Mouse (Mus musculus): Measurements from ENCODE around the gene Abcc5. TPM values are rescaled to one million over a fixed set of nuclear protein-coding genes. Genes with fewer than 3 reads are reported as not detected.
"Not testable (repeated sequence)": the region's sequence is repeated elsewhere in the genome, so short reads cannot be mapped to it uniquely, and the experiment has no call there.

Gene Abcc5
- polyA plus RNA-seq, 1 experiment = 89.5 TPM

DNA sequence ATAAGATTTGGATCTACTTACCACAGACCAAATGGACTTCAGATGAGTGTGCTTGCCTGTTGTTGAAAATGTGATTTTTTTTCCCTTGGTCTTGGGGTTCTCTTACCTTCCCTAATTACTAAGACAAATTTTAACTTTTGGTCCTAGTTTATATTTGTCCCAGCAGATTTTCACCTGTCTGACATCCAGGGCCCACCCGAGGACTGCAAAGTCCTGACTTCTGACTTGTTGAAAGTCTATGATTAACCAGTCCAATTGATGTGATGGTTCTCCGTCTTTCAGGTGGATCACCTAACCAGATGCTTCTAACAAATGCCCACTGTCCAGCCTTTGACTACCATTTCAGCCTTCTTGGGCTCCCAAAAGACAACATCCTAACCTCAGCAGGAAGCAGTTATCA lies 44.8 kb upstream of the Abcc5 start:
- Histone ChIP-seq H3K27me3 (ENCODE audit: control insufficient read depth, insufficient read depth, low read length, poor library complexity, severe bottlenecking) (no peaks in the 10 kb centered on the region), H3K9ac (ENCODE audit: low read depth, poor library complexity, severe bottlenecking) (no peak overlapping the region), H3K36me3 (ENCODE audit: control insufficient read depth, insufficient read depth, low read length, poor library complexity, severe bottlenecking) (no peaks in the 10 kb centered on the region), H3K4me1 (ENCODE audit: control insufficient read depth, insufficient read depth, low read length) (peaks cover 2% of the 10 kb centered on the region), H3K27ac (ENCODE audit: insufficient read depth, low read length) (no peak overlapping the region), H3K4me3 (ENCODE audit: low read depth, low read length) (no peak overlapping the region), H3K9me3 (replicated peaks; ENCODE audit: control insufficient read depth, insufficient read depth, low read length, poor library complexity, severe bottlenecking) (peaks cover 6% of the 10 kb centered on the region; the same call in 1 of the 2 replicates)
- TF ChIP-seq EP300 (IDR thresholded peaks at IDR 0.05; ENCODE audit: insufficient read depth, low read depth, low read length) (no peak), CTCF (IDR thresholded peaks at IDR 0.05; ENCODE audit: low read depth, low read length) (no peak), POLR2A (IDR thresholded peaks at IDR 0.05; ENCODE audit: insufficient read depth, low read length) (no peak)

DNA sequence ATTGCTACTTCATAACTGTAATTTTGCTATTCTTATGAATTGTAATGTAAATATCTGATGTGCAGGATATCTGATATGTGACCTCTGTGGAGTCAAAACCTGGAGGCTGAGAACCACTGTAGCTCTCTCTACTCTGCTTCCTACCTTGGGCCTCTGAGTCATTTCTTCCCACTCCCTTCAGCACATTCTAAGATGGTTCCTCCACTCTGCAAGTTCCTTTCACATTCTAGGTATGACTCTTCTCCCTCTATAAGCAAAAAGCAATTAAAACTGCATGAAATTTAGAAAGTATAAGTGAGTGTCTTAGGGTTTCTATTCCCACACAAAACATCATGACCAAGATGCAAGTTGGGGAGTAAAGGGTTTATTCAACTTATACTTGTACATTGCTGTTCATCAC lies 38.5 kb upstream of the Abcc5 start:
- no peak overlapping the region for H3K9ac ChIP-seq (ENCODE audit: low read depth, poor library complexity, severe bottlenecking)
- no peaks in the 10 kb centered on the region for H3K36me3 ChIP-seq (ENCODE audit: control insufficient read depth, insufficient read depth, low read length, poor library complexity, severe bottlenecking)
- no peak overlapping the region for H3K4me3 ChIP-seq (ENCODE audit: low read depth, low read length)
- H3K27ac ChIP-seq (ENCODE audit: insufficient read depth, low read length) = no peak overlapping the region
- peaks cover 6% of the 10 kb centered on the region; the same call in 1 of the 2 replicates for H3K9me3 ChIP-seq (replicated peaks; ENCODE audit: control insufficient read depth, insufficient read depth, low read length, poor library complexity, severe bottlenecking)
- no peaks in the 10 kb centered on the region for H3K4me1 ChIP-seq (ENCODE audit: control insufficient read depth, insufficient read depth, low read length)
- H3K27me3 ChIP-seq (ENCODE audit: control insufficient read depth, insufficient read depth, low read length, poor library complexity, severe bottlenecking) = no peaks in the 10 kb centered on the region
- TF ChIP-seq POLR2A (IDR thresholded peaks at IDR 0.05; ENCODE audit: insufficient read depth, low read length) (no peak), EP300 (IDR thresholded peaks at IDR 0.05; ENCODE audit: insufficient read depth, low read depth, low read length) (no peak), CTCF (IDR thresholded peaks at IDR 0.05; ENCODE audit: low read depth, low read length) (no peak)

DNA sequence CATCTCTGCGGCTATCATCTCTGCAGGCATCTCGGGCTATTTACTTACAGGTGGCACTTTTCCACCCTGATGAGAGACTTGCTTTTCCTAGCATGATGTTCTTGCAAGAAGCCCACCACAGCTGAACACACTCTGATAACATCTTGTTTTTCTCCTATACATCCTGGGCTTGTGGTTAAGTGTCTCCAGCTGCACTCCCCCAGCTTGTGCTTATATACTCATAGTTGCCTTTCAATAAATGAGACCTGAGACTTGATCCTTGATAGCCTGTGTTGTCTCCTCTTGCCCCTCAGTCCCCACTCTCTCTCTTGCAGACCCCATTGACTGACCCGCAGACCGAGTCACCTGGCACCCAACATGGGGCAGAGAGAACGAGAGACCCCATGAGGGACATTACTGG lies 32.5 kb upstream of the Abcc5 start:
- not testable (repeated sequence) for H3K4me3 ChIP-seq (ENCODE audit: low read depth, low read length); H3K4me1 ChIP-seq (ENCODE audit: control insufficient read depth, insufficient read depth, low read length); H3K27ac ChIP-seq (ENCODE audit: insufficient read depth, low read length); H3K27me3 ChIP-seq (ENCODE audit: control insufficient read depth, insufficient read depth, low read length, poor library complexity, severe bottlenecking); H3K36me3 ChIP-seq (ENCODE audit: control insufficient read depth, insufficient read depth, low read length, poor library complexity, severe bottlenecking); H3K9ac ChIP-seq (ENCODE audit: low read depth, poor library complexity, severe bottlenecking); H3K9me3 ChIP-seq (replicated peaks; ENCODE audit: control insufficient read depth, insufficient read depth, low read length, poor library complexity, severe bottlenecking)

DNA sequence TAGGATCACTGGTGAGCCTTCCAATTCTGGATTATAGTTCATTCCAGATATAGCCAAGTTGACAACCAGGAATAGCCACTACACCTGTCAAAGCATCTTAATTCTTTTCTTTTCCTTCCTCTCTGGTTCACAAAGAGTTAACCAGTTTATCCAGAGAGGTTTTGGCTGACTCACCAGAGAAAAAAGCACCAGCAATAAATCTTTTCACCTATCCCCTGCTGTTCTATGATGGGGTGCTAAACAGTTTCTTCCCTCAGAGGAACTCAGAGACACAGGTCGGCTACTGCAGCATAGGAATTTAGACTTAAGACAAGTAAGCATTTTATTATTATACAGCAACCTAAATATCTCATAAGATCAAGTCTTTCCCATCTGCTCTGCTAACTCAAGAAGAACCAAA lies 29.9 kb upstream of the Abcc5 start:
- Histone ChIP-seq H3K27ac (ENCODE audit: insufficient read depth, low read length) (no peak overlapping the region), H3K27me3 (ENCODE audit: control insufficient read depth, insufficient read depth, low read length, poor library complexity, severe bottlenecking) (no peaks in the 10 kb centered on the region), H3K9ac (ENCODE audit: low read depth, poor library complexity, severe bottlenecking) (no peak overlapping the region), H3K9me3 (replicated peaks; ENCODE audit: control insufficient read depth, insufficient read depth, low read length, poor library complexity, severe bottlenecking) (no peaks in the 10 kb centered on the region), H3K4me3 (ENCODE audit: low read depth, low read length) (no peak overlapping the region), H3K4me1 (ENCODE audit: control insufficient read depth, insufficient read depth, low read length) (peaks cover 1% of the 10 kb centered on the region), H3K36me3 (ENCODE audit: control insufficient read depth, insufficient read depth, low read length, poor library complexity, severe bottlenecking) (peaks cover 4% of the 10 kb centered on the region)
- TF ChIP-seq EP300 (IDR thresholded peaks at IDR 0.05; ENCODE audit: insufficient read depth, low read depth, low read length) (no peak), CTCF (IDR thresholded peaks at IDR 0.05; ENCODE audit: low read depth, low read length) (no peak)

DNA sequence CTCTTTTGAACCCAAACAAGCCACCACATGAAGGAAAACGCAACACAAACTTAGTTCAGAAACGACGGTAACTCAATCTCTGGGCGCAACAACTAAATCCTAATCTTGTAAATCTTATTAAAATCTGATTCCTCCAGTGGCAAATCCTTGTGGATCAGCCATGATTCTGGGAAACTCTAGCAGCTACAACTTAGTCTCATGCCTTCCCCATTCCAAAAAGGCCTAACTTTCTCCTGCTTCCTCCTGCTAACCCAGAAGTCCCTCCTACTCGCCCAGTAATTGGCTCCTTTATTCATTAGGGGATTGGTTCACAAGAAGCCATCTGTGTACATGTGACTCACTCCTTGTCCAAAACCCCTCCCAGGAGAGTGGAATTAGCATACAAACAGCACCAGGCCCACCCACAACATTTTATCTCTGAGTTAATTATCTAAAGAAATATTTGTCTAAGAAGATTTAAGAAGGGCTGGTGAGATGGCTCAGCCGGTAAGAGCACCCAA lies 28.0 kb upstream of the Abcc5 start:
- peaks cover 1% of the 10 kb centered on the region for H3K4me1 ChIP-seq (ENCODE audit: control insufficient read depth, insufficient read depth, low read length)
- TF ChIP-seq POLR2A (IDR thresholded peaks at IDR 0.05; ENCODE audit: insufficient read depth, low read length) = peak; percentile 55
- TF ChIP-seq EP300 (IDR thresholded peaks at IDR 0.05; ENCODE audit: insufficient read depth, low read depth, low read length) = no peak
- no peaks in the 10 kb centered on the region for H3K27me3 ChIP-seq (ENCODE audit: control insufficient read depth, insufficient read depth, low read length, poor library complexity, severe bottlenecking)
- H3K4me3 ChIP-seq (ENCODE audit: low read depth, low read length) = peak overlapping the region; percentile 74
- H3K9ac ChIP-seq (ENCODE audit: low read depth, poor library complexity, severe bottlenecking) = peak overlapping the region; percentile 43
- peaks cover 4% of the 10 kb centered on the region for H3K36me3 ChIP-seq (ENCODE audit: control insufficient read depth, insufficient read depth, low read length, poor library complexity, severe bottlenecking)
- no peaks in the 10 kb centered on the region for H3K9me3 ChIP-seq (replicated peaks; ENCODE audit: control insufficient read depth, insufficient read depth, low read length, poor library complexity, severe bottlenecking)
- peak overlapping the region; percentile 19 for H3K27ac ChIP-seq (ENCODE audit: insufficient read depth, low read length)

DNA sequence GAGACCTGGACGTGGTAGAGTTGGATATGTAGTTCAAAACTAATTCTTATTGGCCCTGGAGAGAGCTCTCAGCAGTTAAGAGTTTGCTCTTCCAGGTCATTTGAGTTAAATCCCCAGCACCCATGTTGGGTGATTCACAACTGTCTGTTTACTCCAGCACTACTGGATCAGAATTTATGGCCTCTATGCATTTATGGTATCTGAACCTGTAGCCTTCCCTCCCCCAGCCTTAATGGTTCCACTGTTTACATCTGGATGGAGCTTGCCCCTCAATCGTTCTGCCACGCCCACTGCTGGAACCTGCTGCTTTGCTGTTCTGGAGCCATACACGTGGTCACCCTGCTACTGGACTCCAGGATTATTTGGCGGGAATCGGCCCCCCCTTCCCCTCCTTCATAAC lies 25.6 kb upstream of the Abcc5 start:
- TF ChIP-seq POLR2A (IDR thresholded peaks at IDR 0.05; ENCODE audit: insufficient read depth, low read length) (no peak), EP300 (IDR thresholded peaks at IDR 0.05; ENCODE audit: insufficient read depth, low read depth, low read length) (no peak), CTCF (IDR thresholded peaks at IDR 0.05; ENCODE audit: low read depth, low read length) (no peak)
- Histone ChIP-seq H3K9me3 (replicated peaks; ENCODE audit: control insufficient read depth, insufficient read depth, low read length, poor library complexity, severe bottlenecking) (no peaks in the 10 kb centered on the region), H3K4me3 (ENCODE audit: low read depth, low read length) (no peak overlapping the region; the same call in 1 of the 2 replicates), H3K27me3 (ENCODE audit: control insufficient read depth, insufficient read depth, low read length, poor library complexity, severe bottlenecking) (no peaks in the 10 kb centered on the region), H3K4me1 (ENCODE audit: control insufficient read depth, insufficient read depth, low read length) (peaks cover 1% of the 10 kb centered on the region), H3K27ac (ENCODE audit: insufficient read depth, low read length) (peak overlapping the region; percentile 69), H3K9ac (ENCODE audit: low read depth, poor library complexity, severe bottlenecking) (peak overlapping the region; percentile 70), H3K36me3 (ENCODE audit: control insufficient read depth, insufficient read depth, low read length, poor library complexity, severe bottlenecking) (peaks cover 4% of the 10 kb centered on the region)
